Mouse (Mus musculus) CH12.LX (cell line): ENCODE data around the gene Csrnp1. TPM values are rescaled to one million over a fixed set of nuclear protein-coding genes. Genes with fewer than 3 reads are reported as not detected.
A peak's percentile ranks its signal among the peaks of the same experiment; 100 is the strongest.

Experiments
- DNase-seq: peaks from one replicate; pipeline ENCODE4 v3.0.0-alpha.2; 2013; ENCODE audit errors: extremely low read depth
- H3K27ac ChIP-seq: 2 replicates; pipeline ENCODE4 v1.5.1; 2012; ENCODE audit warnings: low read depth, mild to moderate bottlenecking, control low read depth, moderate library complexity; ENCODE audit not compliant: insufficient read depth
- H3K27me3 ChIP-seq: replicated peaks from 2 replicates; pipeline ENCODE3; 2012; ENCODE audit warnings: inconsistent platforms
- H3K36me3 ChIP-seq, 2 experiments: replicated peaks in 1 of 2; 2 replicates each; pipeline versions ENCODE3 to v1.6.1; 2012; ENCODE audit warnings: inconsistent platforms in 1 of 2, low read length in 1 of 2, mild to moderate bottlenecking in 1 of 2, mixed read lengths in 1 of 2, moderate library complexity in 1 of 2; ENCODE audit not compliant: control insufficient read depth in 1 of 2, insufficient read depth in 1 of 2
- H3K4me1 ChIP-seq, 2 experiments: 2 replicates each; pipeline ENCODE4 v1.6.1; 2012; ENCODE audit warnings: inconsistent platforms in 1 of 2, moderate library complexity in 1 of 2; ENCODE audit not compliant: insufficient read depth in 2 of 2, control insufficient read depth in 1 of 2
- H3K4me2 ChIP-seq: 2 replicates; pipeline ENCODE4 v1.6.1; 2012; ENCODE audit warnings: low read depth, mild to moderate bottlenecking, control low read depth; ENCODE audit not compliant: poor library complexity, insufficient read depth, severe bottlenecking
- H3K4me3 ChIP-seq, 3 experiments: fragments of 150-350 bp in 1 of 3; sonication (generic) in 1 of 3; replicated peaks in 1 of 3; 2 replicates each; pipeline versions ENCODE3 to v1.5.1; 2011 to 2012; ENCODE audit warnings: low read depth in 2 of 3, low read length in 2 of 3, mild to moderate bottlenecking in 2 of 3, moderate library complexity in 2 of 3, control low read depth in 1 of 3, improper control_type of control experiment in 1 of 3, inconsistent platforms in 1 of 3, mixed read lengths in 1 of 3; ENCODE audit not compliant: poor library complexity in 1 of 3
- H3K79me2 ChIP-seq: replicated peaks from 2 replicates; pipeline ENCODE4 v1.6.1; 2012; ENCODE audit warnings: mild to moderate bottlenecking, moderate library complexity; ENCODE audit not compliant: control insufficient read depth, poor library complexity, insufficient read depth, severe bottlenecking; ENCODE audit errors: extremely low read depth
- H3K9ac ChIP-seq: 2 replicates; pipeline ENCODE4 v1.6.1; 2012; ENCODE audit warnings: low read depth, mild to moderate bottlenecking, control low read depth, moderate library complexity; ENCODE audit not compliant: insufficient read depth
- H3K9me3 ChIP-seq: replicated peaks from 2 replicates; pipeline ENCODE3; 2012; ENCODE audit warnings: low read length, inconsistent platforms, mixed read lengths
- BHLHE40 ChIP-seq: IDR thresholded peaks from 2 replicates; pipeline ENCODE4 v1.6.1; 2011; ENCODE audit warnings: mild to moderate bottlenecking, low read depth, low read length, improper control_type of control experiment
- CHD1 ChIP-seq: IDR thresholded peaks from 2 replicates; pipeline ENCODE4 v1.6.1; 2012; ENCODE audit warnings: low read depth, low read length, improper control_type of control experiment, inconsistent platforms
- CHD2 ChIP-seq: IDR thresholded peaks from 2 replicates; pipeline ENCODE4 v1.6.1; 2011; ENCODE audit warnings: low read length, improper control_type of control experiment
- CTCF ChIP-seq, 2 experiments: IDR thresholded peaks in 1 of 2; conservative IDR thresholded peaks in 1 of 2; 2 replicates each; pipeline ENCODE4 v1.5.1; 2011 to 2012; ENCODE audit warnings: low read depth in 2 of 2, low read length in 2 of 2, improper control_type of control experiment in 1 of 2, inconsistent platforms in 1 of 2, mild to moderate bottlenecking in 1 of 2, moderate library complexity in 1 of 2
- E2F4 ChIP-seq: IDR thresholded peaks from 2 replicates; pipeline ENCODE4 v1.6.1; 2011; ENCODE audit warnings: low read depth, low read length, improper control_type of control experiment; ENCODE audit not compliant: insufficient replicate concordance
- ETS1 ChIP-seq: conservative IDR thresholded peaks from 2 replicates; pipeline ENCODE4 v1.6.1; 2012; ENCODE audit warnings: low read depth, mild to moderate bottlenecking, inconsistent platforms, low read length, improper control_type of control experiment, moderate library complexity
- GABPA ChIP-seq: IDR thresholded peaks from 2 replicates; pipeline ENCODE4 v1.6.1; 2012; ENCODE audit warnings: low read depth, low read length, improper control_type of control experiment, inconsistent platforms; ENCODE audit not compliant: insufficient replicate concordance
- HCFC1 ChIP-seq: IDR thresholded peaks from 2 replicates; pipeline ENCODE4 v1.6.1; 2012; ENCODE audit warnings: low read depth, mild to moderate bottlenecking, inconsistent platforms, low read length, improper control_type of control experiment
- IRF4 ChIP-seq: IDR thresholded peaks from 2 replicates; pipeline ENCODE4 v1.6.1; 2014; ENCODE audit warnings: low read depth, mild to moderate bottlenecking, inconsistent platforms, low read length, improper control_type of control experiment
- JUN ChIP-seq: IDR thresholded peaks from 2 replicates; pipeline ENCODE4 v1.6.1; 2011; ENCODE audit warnings: low read depth, mild to moderate bottlenecking, low read length, improper control_type of control experiment, moderate library complexity; ENCODE audit not compliant: insufficient read depth
- JUND ChIP-seq: conservative IDR thresholded peaks from 2 replicates; pipeline ENCODE4 v1.6.1; 2011; ENCODE audit warnings: low read depth, low read length, improper control_type of control experiment
- KAT2A ChIP-seq: IDR thresholded peaks from 2 replicates; pipeline ENCODE4 v1.6.1; 2012; ENCODE audit warnings: low read length, improper control_type of control experiment, inconsistent platforms; ENCODE audit not compliant: insufficient replicate concordance
- MAFK ChIP-seq: IDR thresholded peaks from 2 replicates; pipeline ENCODE4 v1.6.1; 2011; ENCODE audit warnings: low read length, improper control_type of control experiment; ENCODE audit not compliant: insufficient replicate concordance
- MAX ChIP-seq: IDR thresholded peaks from 2 replicates; pipeline ENCODE4 v1.6.1; 2011; ENCODE audit warnings: low read length, improper control_type of control experiment
- MEF2A ChIP-seq: IDR thresholded peaks from 2 replicates; pipeline ENCODE4 v1.6.1; 2014; ENCODE audit warnings: low read depth, mild to moderate bottlenecking, inconsistent platforms, low read length, improper control_type of control experiment, borderline replicate concordance
- MXI1 ChIP-seq: IDR thresholded peaks from 2 replicates; pipeline ENCODE4 v1.6.1; 2011; ENCODE audit warnings: mild to moderate bottlenecking, low read depth, low read length, improper control_type of control experiment
- MYC ChIP-seq: IDR thresholded peaks from 2 replicates; pipeline ENCODE4 v1.6.1; 2011; ENCODE audit warnings: low read depth, mild to moderate bottlenecking, improper control_type of control experiment, low read length
- NELFE ChIP-seq: IDR thresholded peaks from 2 replicates; pipeline ENCODE4 v1.6.1; 2011; ENCODE audit warnings: low read depth, low read length, improper control_type of control experiment
- NRF1 ChIP-seq: IDR thresholded peaks from 2 replicates; pipeline ENCODE4 v1.6.1; 2014; ENCODE audit warnings: low read depth, mild to moderate bottlenecking, inconsistent platforms, low read length, improper control_type of control experiment, moderate library complexity
- PAX5 ChIP-seq: IDR thresholded peaks from 2 replicates; pipeline ENCODE4 v1.6.1; 2012; ENCODE audit warnings: low read length, inconsistent platforms, mixed read lengths
- POLR2A ChIP-seq: IDR thresholded peaks from 2 replicates; pipeline ENCODE4 v1.6.1; 2011; ENCODE audit warnings: low read depth, mild to moderate bottlenecking, improper control_type of control experiment, low read length
- RAD21 ChIP-seq: IDR thresholded peaks from 2 replicates; pipeline ENCODE4 v1.6.1; 2011; ENCODE audit warnings: low read depth, mild to moderate bottlenecking, low read length, improper control_type of control experiment, moderate library complexity
- RCOR1 ChIP-seq: conservative IDR thresholded peaks from 2 replicates; pipeline ENCODE4 v1.6.1; 2012; ENCODE audit warnings: low read depth, mild to moderate bottlenecking, inconsistent platforms, low read length, improper control_type of control experiment
- SIN3A ChIP-seq: IDR thresholded peaks from 2 replicates; pipeline ENCODE4 v1.6.1; 2012; ENCODE audit warnings: low read length, improper control_type of control experiment, inconsistent platforms
- SMC3 ChIP-seq: IDR thresholded peaks from 2 replicates; pipeline ENCODE4 v1.6.1; 2011; ENCODE audit warnings: low read depth, low read length, improper control_type of control experiment
- TBP ChIP-seq: conservative IDR thresholded peaks from 2 replicates; pipeline ENCODE4 v1.6.1; 2011; ENCODE audit warnings: low read depth, low read length, improper control_type of control experiment
- UBTF ChIP-seq: IDR thresholded peaks from 2 replicates; pipeline ENCODE4 v1.6.1; 2012; ENCODE audit warnings: low read depth, mild to moderate bottlenecking, inconsistent platforms, low read length, improper control_type of control experiment, moderate library complexity
- USF1 ChIP-seq: IDR thresholded peaks from 2 replicates; pipeline ENCODE4 v1.6.1; 2014; ENCODE audit warnings: low read depth, mild to moderate bottlenecking, inconsistent platforms, low read length, improper control_type of control experiment
- USF2 ChIP-seq: conservative IDR thresholded peaks from 2 replicates; pipeline ENCODE4 v1.6.1; 2011; ENCODE audit warnings: low read depth, low read length, improper control_type of control experiment
- ZC3H11A ChIP-seq: IDR thresholded peaks from 2 replicates; pipeline ENCODE4 v1.6.1; 2012; ENCODE audit warnings: low read depth, mild to moderate bottlenecking, inconsistent platforms, low read length, improper control_type of control experiment
- ZMIZ1 ChIP-seq: IDR thresholded peaks from 2 replicates; pipeline ENCODE4 v1.6.1; 2012; ENCODE audit warnings: low read depth, mild to moderate bottlenecking, inconsistent platforms, low read length, improper control_type of control experiment
- ZNF384 ChIP-seq: IDR thresholded peaks from 2 replicates; pipeline ENCODE4 v1.6.1; 2012; ENCODE audit warnings: low read depth, low read length, improper control_type of control experiment, inconsistent platforms
- dilution Hi-C: fragments of 300-500 bp; cut with MboI; formaldehyde crosslinking; loops from 2 replicates; pipeline ENCODE4 v1.14.3; 2020; ENCODE audit warnings: low sequenced_read_pairs; ENCODE audit not compliant: extremely low pct_unique_long_range_greater_than_20kb, extremely low pct_ligation_motif_present
- in situ Hi-C: fragments of 300-500 bp; cut with MboI; formaldehyde crosslinking; loops from 3 replicates; pipeline ENCODE4 v1.14.3; 2019; ENCODE audit warnings: low sequenced_read_pairs, low pct_ligation_motif_present, low pct_unique_long_range_greater_than_20kb, mixed read lengths
- polyA plus RNA-seq: library from polyadenylated mRNA; unstranded; fragments of >175 nt; gene quantifications from 2 replicates; pipeline ENCODE4 v1.2.1, GENCODE M21; 2012; ENCODE audit warnings: low read depth; ENCODE audit not compliant: insufficient read length
- total RNA-seq, 2 experiments: library from RNA; depleted of rRNA; stranded (reverse); fragments of 300-350 nt in 1 of 2; fragments of >200 nt in 1 of 2; gene quantifications; 2 replicates each; pipeline ENCODE4 v1.2.3; 2012 to 2014

The Csrnp1 gene
- total and polyA plus RNA-seq, 3 experiments = 7.8 to 15.5 (median 8.6) TPM

DNA sequence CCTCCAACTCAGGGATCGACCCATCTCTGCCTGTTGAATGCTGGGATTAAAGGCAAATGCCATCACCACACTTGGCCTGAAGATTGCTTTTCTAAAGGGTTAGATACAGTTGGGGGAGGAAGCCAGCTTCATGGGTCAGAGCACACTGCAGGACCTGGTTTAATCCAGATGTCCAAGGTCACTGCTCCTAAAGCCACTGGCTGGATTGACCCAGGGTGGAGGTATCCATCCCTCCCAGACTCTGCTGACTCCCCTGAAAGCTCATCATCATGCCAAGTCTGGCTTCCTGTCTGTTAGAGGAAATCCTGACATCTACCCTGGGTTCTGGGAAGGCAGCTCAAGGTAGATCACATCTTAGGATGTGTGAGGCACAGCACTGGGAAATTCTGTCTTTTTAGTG lies 14.3 kb upstream of the Csrnp1 start:
- Histone ChIP-seq H3K27me3 (peaks cover 23% of the 10 kb centered on the region), H3K4me3 (no peak overlapping the region), H3K9ac (no peak overlapping the region), H3K4me2 (no peak overlapping the region), H3K27ac (no peak overlapping the region), H3K9me3 (peaks cover 4% of the 10 kb centered on the region), H3K79me2 (no peaks in the 10 kb centered on the region), H3K4me1 (peaks cover 22 to 30% of the 10 kb centered on the region in 2 experiments), H3K36me3 (no peaks in the 10 kb centered on the region)
- DNase-seq = no peak
- TF ChIP-seq USF1 (no peak), CHD1 (no peak), NRF1 (no peak), E2F4 (no peak), RCOR1 (no peak), MAFK (no peak), POLR2A (no peak), ZMIZ1 (no peak)
- in situ Hi-C loops (no loop called here), dilution Hi-C loops (no loop called here)

DNA sequence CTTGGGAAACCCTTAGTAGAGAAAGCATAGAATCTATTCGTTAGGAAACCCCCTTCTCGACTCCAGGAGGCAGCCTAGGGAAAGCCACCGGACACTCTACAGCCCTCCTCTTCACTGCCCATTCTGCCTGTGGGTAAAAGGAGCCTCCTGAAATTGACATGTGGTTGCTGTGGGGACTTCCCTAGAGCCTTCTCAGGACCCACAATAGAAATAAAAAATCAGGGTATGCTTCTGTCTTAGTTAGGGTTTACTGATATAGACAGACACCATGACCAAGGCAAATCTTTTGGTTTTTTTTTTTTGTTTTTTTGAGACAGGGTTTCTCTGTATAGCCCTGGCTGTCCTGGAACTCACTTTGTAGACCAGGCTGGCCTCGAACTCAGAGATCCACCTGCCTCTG lies 11.6 kb upstream of the Csrnp1 start:
- H3K4me2 ChIP-seq = peak overlapping the region; percentile 2; the same call in 1 of the 2 replicates
- H3K9ac ChIP-seq = no peak overlapping the region
- H3K4me1 ChIP-seq = peaks cover 20 to 26% of the 10 kb centered on the region in 2 experiments
- peak overlapping the region; percentile 50; the same call in 1 of the 2 replicates for H3K27ac ChIP-seq
- in situ Hi-C loops = no loop called here
- H3K27me3 ChIP-seq = peaks cover 16% of the 10 kb centered on the region
- no peaks in the 10 kb centered on the region for H3K79me2 ChIP-seq
- DNase-seq = peak; percentile 80
- dilution Hi-C loops = no loop called here
- no peaks in the 10 kb centered on the region for H3K36me3 ChIP-seq
- no peak overlapping the region for H3K4me3 ChIP-seq
- peaks cover 4% of the 10 kb centered on the region for H3K9me3 ChIP-seq
- peak; percentile 79 for TF ChIP-seq IRF4
- peak; percentile 77; the same call in 1 of the 2 replicates for TF ChIP-seq MYC
- TF ChIP-seq JUN = no peak
- TF ChIP-seq CHD1 = no peak
- TF ChIP-seq BHLHE40 = peak; percentile 56
- TF ChIP-seq ZC3H11A = no peak
- TF ChIP-seq NELFE = no peak
- TF ChIP-seq E2F4 = no peak
- TF ChIP-seq ZMIZ1 = no peak
- no peak for TF ChIP-seq MXI1
- no peak; the same call in none of the 2 replicates for TF ChIP-seq RAD21
- no peak for TF ChIP-seq SMC3
- no peak for TF ChIP-seq USF1
- TF ChIP-seq JUND = no peak; the same call in 1 of the 2 replicates
- peak; percentile 72 for TF ChIP-seq ETS1
- TF ChIP-seq GABPA = no peak
- TF ChIP-seq CHD2 = no peak
- no peak for TF ChIP-seq NRF1
- TF ChIP-seq MAX = 0 out of 2 replicates have a peak, but pooled peaks have one; percentile 11
- TF ChIP-seq HCFC1 = no peak
- TF ChIP-seq PAX5 = no peak
- TF ChIP-seq TBP = no peak
- peak; percentile 42; the same call in 1 of the 2 replicates for TF ChIP-seq SIN3A
- no peak for TF ChIP-seq RCOR1
- no peak for TF ChIP-seq USF2
- TF ChIP-seq ZNF384 = peak; percentile 92
- no peak for TF ChIP-seq POLR2A
- peak; percentile 90 for TF ChIP-seq MEF2A
- 0 out of 2 replicates have a peak, but pooled peaks have one; percentile 54 for TF ChIP-seq MAFK
- TF ChIP-seq KAT2A = no peak
- no peak for TF ChIP-seq CTCF (conservative IDR thresholded peaks at IDR 0.05 in 1 of 2, IDR thresholded peaks at IDR 0.05 in 1 of 2; ENCODE audit: low read depth in 2 of 2, low read length in 2 of 2)
- no peak for TF ChIP-seq UBTF
